Mouse (Mus musculus) liver, embryonic 14.5 days (tissue): ENCODE measurements at regions not wholly inside any gene's neighbourhood (a gene's known extent, or its start where the extent isn't known, plus 50 kb on each side); places are given as distances from the start of the nearest gene placed in this dataset.

Source experiments
- ATAC-seq: fragments of 200-750 bp; cut with Nextera tagmentation; 2 replicates; pipeline ENCODE4 v1.8.0; 2017; ENCODE audit warnings: moderate number of reproducible peaks, mild to moderate bottlenecking, moderate library complexity; ENCODE audit not compliant: insufficient read depth
- DNase-seq, 3 experiments: peaks; one replicate each; pipeline ENCODE4 v3.0.0-alpha.2; 2012 to 2013; ENCODE audit warnings: low read depth in 3 of 3, low spot score in 3 of 3
- H3K27ac ChIP-seq: fragments of 300-500 bp; sonication (generic); 2 replicates; pipeline ENCODE4 v1.5.1; 2014; ENCODE audit warnings: moderate library complexity, mild to moderate bottlenecking, control low read depth, inconsistent platforms
- H3K27me3 ChIP-seq: fragments of 300-500 bp; sonication (generic); 2 replicates; pipeline ENCODE4 v1.6.1; 2014; ENCODE audit warnings: mild to moderate bottlenecking, low read length, moderate library complexity; ENCODE audit not compliant: control insufficient read depth, insufficient read depth
- H3K36me3 ChIP-seq: fragments of 300-500 bp; sonication (generic); replicated peaks from 2 replicates; pipeline ENCODE4 v1.6.1; 2014; ENCODE audit warnings: low read depth; ENCODE audit not compliant: control insufficient read depth, insufficient read depth
- H3K4me1 ChIP-seq, 2 experiments: fragments of 200-500 bp in 1 of 2; fragments of 300-500 bp in 1 of 2; sonication (generic) in 1 of 2; replicated peaks; 2 replicates each; pipeline ENCODE4 v1.6.1; 2012 to 2014; ENCODE audit warnings: antibody characterized with exemption in 1 of 2, inconsistent platforms in 1 of 2, low read length in 1 of 2; ENCODE audit not compliant: control insufficient read depth in 2 of 2, insufficient read depth in 2 of 2
- H3K4me2 ChIP-seq: fragments of 300-500 bp; sonication (generic); 2 replicates; pipeline ENCODE4 v1.6.1; 2014; ENCODE audit warnings: low read depth, mild to moderate bottlenecking, control low read depth, moderate library complexity
- H3K4me3 ChIP-seq, 2 experiments: fragments of 200-500 bp in 1 of 2; fragments of 300-500 bp in 1 of 2; sonication (generic) in 1 of 2; 2 replicates each; pipeline ENCODE4 v1.5.1; 2012 to 2014; ENCODE audit warnings: low read depth in 2 of 2, low read length in 2 of 2, mild to moderate bottlenecking in 2 of 2, control low read depth in 1 of 2, inconsistent platforms in 1 of 2, moderate library complexity in 1 of 2; ENCODE audit not compliant: insufficient read depth in 1 of 2
- H3K9ac ChIP-seq: fragments of 300-500 bp; sonication (generic); replicated peaks from 2 replicates; pipeline ENCODE4 v1.6.1; 2014; ENCODE audit warnings: mild to moderate bottlenecking, control low read depth, moderate library complexity
- H3K9me3 ChIP-seq: fragments of 300-500 bp; sonication (generic); 2 replicates; pipeline ENCODE4 v1.6.1; 2016; ENCODE audit warnings: low read length, mixed read lengths; ENCODE audit not compliant: control insufficient read depth
- CTCF ChIP-seq: IDR thresholded peaks from 2 replicates; pipeline ENCODE4 v1.5.1; 2016; ENCODE audit warnings: antibody characterized with exemption, low read depth, control low read depth
- EP300 ChIP-seq: IDR thresholded peaks from 2 replicates; pipeline ENCODE4 v1.6.1; 2016; ENCODE audit warnings: antibody characterized with exemption, low read depth
- WGBS: fragments of 180-500 bp; shearing (Covaris S2); extraction: QIAGEN DNeasy Blood & Tissue Kit; methylation state at CpG from one replicate; pipeline ENCODE4 v1.1.7; 2014; ENCODE audit not compliant: insufficient replicate concordance; 5-methylcytosine and 5-hydroxymethylcytosine counted together

DNA sequence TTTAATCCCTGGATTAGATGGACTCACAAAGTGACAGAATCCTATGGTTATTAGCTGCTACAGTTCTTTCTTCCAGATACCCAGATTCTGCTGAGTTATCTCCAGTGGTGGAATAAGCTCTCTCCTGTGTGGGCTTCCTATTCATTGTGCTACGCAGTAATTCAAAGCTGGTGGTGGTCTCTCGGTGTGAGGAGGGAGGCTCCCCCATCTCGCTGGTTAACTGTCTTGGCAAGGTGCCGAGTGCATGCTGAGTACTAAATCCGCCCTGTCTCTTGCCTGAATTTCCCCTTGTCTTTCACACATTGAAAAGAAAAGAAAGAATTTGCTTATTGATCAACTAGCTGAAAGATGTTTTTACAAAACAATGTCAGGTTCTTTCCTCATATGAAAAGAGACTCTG is 82.6 kb upstream of the Jun start:
- ATAC-seq: no peak
- H3K4me1 ChIP-seq: no peaks in the 10 kb centered on the region; a peak in 1 of 4 replicates
- WGBS: 63% methylated on average over 5 of the region's 5 CpGs
- no peak overlapping the region for H3K27ac ChIP-seq
- no peaks in the 10 kb centered on the region for H3K27me3 ChIP-seq
- no peak for TF ChIP-seq CTCF
- TF ChIP-seq EP300: no peak
- H3K4me3 ChIP-seq: no peak overlapping the region
- DNase-seq: no peak
- H3K36me3 ChIP-seq: no peaks in the 10 kb centered on the region
- no peak overlapping the region for H3K9ac ChIP-seq
- no peak overlapping the region for H3K4me2 ChIP-seq
- H3K9me3 ChIP-seq: no peaks in the 10 kb centered on the region

DNA sequence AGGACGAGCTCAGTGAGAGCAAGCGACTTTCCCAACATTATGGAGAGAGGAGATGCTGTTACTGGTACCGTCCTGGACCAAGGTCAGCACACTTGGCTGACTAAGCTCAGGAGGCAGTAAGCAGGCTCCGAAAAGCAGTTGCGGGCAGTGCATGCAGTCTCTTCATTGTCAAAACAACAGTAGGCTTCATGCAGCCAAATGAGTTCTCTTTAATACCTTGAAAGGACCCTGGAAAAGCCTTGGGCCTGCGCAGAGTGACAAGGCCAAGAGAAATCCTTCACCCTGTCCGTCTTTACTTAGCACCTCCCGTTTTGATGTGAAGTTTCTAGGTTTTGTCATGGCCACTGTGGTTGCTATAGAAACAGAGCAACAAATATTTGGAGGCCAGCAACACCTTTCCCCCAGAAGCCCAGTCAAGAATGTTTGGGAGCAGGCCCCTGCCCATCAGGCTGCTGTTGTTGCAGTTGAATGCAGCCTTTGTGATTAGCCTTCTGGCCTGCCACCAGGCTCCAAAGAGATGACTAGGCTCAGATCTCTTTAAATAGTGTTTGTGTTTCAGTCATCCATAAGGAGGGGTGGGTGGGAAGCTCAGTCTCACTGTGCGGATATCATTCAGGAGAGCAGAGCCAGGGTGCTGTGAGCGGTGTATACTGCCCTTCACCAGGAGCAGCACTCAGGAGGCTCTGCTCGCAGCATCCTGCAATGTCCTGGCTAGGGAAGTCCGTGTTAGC is 85.6 kb upstream of the Jun start:
- no peaks in the 10 kb centered on the region for H3K27me3 ChIP-seq
- no peak overlapping the region for H3K27ac ChIP-seq
- H3K4me2 ChIP-seq: no peak overlapping the region
- ATAC-seq (no peak), DNase-seq (no peak)
- TF ChIP-seq EP300: no peak
- no peak for TF ChIP-seq CTCF
- no peak overlapping the region for H3K4me3 ChIP-seq
- H3K36me3 ChIP-seq: no peaks in the 10 kb centered on the region
- H3K9me3 ChIP-seq: no peaks in the 10 kb centered on the region
- no peak overlapping the region for H3K9ac ChIP-seq
- 69% methylated on average over 12 of the region's 12 CpGs for WGBS
- H3K4me1 ChIP-seq: no peaks in the 10 kb centered on the region; a peak in 1 of 4 replicates

- H3K27me3 ChIP-seq: no peaks in the 10 kb centered on the region
- H3K27ac ChIP-seq: no peak overlapping the region
- no peak overlapping the region for H3K4me2 ChIP-seq
- no peaks in the 10 kb centered on the region for H3K9me3 ChIP-seq
- no peak overlapping the region for H3K9ac ChIP-seq
- no peak for DNase-seq
- no peak for ATAC-seq
- no peak overlapping the region for H3K4me3 ChIP-seq
- no peak for TF ChIP-seq EP300
- no peak for TF ChIP-seq CTCF
- H3K4me1 ChIP-seq: no peaks in the 10 kb centered on the region
- H3K36me3 ChIP-seq: no peaks in the 10 kb centered on the region
- WGBS: 69% methylated on average over 2 of the region's 2 CpGs
These were observed 86.7 kb upstream of the Jun start for GRCm38 (mm10) chr4:95138676-95139075.

DNA sequence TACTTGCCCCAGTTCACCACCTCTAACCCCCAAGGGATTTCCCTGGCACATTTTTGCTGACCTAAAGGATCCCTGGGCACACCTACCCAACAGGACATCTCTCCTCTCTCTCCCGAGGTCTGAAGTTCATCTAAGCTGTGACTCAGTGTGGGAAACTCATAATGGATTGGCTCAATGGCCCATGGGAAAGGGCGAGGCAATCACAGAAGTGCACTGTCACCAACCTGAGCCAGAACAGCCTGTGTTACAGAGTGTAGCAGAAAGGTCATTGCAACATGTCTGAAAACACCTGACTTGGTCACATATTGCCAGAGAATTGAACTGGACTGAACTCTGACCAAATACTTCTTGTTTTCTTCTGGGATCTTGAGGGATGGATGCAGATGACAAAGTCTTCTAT is 89.2 kb upstream of the Jun start:
- no peak for ATAC-seq
- H3K27ac ChIP-seq: no peak overlapping the region
- no peak overlapping the region for H3K4me2 ChIP-seq
- H3K36me3 ChIP-seq: no peaks in the 10 kb centered on the region
- no peaks in the 10 kb centered on the region for H3K27me3 ChIP-seq
- no peak overlapping the region for H3K9ac ChIP-seq
- WGBS: 41% methylated on average over 2 of the region's 2 CpGs
- no peak for DNase-seq
- H3K4me1 ChIP-seq: no peaks in the 10 kb centered on the region
- no peak overlapping the region for H3K4me3 ChIP-seq
- no peak for TF ChIP-seq EP300
- no peak for TF ChIP-seq CTCF
- H3K9me3 ChIP-seq: no peaks in the 10 kb centered on the region

- WGBS: 48% methylated on average over 4 of the region's 4 CpGs
- no peaks in the 10 kb centered on the region for H3K4me1 ChIP-seq
- H3K27me3 ChIP-seq: no peaks in the 10 kb centered on the region
- no peak overlapping the region for H3K4me2 ChIP-seq
- H3K27ac ChIP-seq: no peak overlapping the region
- TF ChIP-seq EP300: no peak
- TF ChIP-seq CTCF: no peak
- no peak overlapping the region for H3K4me3 ChIP-seq
- no peak for DNase-seq
- no peaks in the 10 kb centered on the region for H3K36me3 ChIP-seq
- no peak overlapping the region for H3K9ac ChIP-seq
- H3K9me3 ChIP-seq: no peaks in the 10 kb centered on the region
- no peak for ATAC-seq
These were observed 91.1 kb upstream of the Jun start for GRCm38 (mm10) chr4:95143130-95143529.
